Mouse (Mus musculus) frontal cortex, adult (tissue): Measurements from ENCODE around the gene Zfp653.

Source experiments
- ATAC-seq: cut with Nextera tagmentation; 2 replicates; pipeline ENCODE4 v1.9.2; 2017; ENCODE audit warnings: mild to moderate bottlenecking, moderate library complexity, mixed read lengths; ENCODE audit not compliant: low TSS enrichment

Gene Zfp653

GRCm38 (mm10) chr9:22069881-22070553 is 1.2 kb downstream of the Zfp653 start:
- ATAC-seq, result peak; percentile 28

DNA sequence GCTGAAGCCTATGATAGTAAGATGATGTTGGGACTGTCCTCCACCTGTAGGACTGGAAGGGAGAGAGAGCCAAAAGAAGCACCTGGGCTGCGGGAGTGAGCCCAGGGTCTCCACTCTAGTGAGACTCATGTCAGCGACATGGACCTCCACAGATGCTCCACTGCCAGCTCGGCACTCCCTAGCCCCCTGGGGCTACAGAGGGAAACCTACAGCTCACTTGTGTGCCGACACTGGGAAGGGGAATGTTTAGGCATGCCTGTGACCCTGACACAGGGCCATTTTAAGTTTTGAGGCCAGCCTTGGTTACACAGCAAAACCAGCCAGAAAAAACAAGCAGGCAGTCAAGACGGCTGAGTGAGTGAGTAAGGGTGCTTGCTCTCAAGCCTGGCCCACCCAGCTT is 4.0 kb downstream of the Zfp653 start:
- no peak for ATAC-seq

DNA sequence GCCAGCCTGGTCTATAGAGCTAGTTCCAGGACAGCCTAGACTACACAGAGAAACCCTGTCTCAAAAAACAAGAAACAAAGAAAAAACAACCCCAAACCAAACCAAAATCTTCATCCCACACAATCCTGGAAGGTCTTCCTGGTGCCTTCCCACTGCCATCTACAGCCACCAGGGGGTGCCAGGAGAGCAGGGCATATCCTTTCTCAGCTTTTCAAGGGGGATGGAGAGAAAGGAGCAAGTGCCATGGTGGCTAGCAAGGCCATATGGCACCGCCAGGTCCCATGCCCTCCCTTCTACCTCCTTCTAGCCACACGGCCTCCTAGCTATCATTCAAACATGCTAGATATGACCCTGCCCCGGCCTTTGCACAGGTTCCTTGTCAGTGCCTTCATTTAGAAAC is 4.7 kb downstream of the Zfp653 start:
- no peak for ATAC-seq

DNA sequence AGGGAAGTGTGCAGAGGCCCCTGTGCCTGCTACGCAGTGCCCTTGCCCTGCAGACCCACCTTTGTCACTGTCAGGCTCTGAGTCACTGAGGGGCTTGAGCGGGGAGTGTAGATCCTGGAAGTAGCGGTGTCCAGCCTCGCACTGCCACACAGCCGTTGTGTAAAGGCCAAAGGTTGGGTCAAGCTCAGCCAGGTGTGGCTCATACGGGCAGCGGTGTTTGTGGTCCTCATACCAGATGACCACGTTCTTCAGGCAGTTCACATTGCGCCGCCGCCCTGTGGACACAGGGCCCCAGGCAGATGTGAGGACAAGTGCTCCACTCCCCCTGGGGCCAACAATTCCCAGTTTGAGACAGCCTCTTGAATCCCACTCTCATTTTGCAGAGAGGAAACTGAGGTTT is 5.5 kb downstream of the Zfp653 start:
- no peak for ATAC-seq

GRCm38 (mm10) chr9:22064341-22064740 is 6.8 kb downstream of the Zfp653 start:
- 0 out of 2 replicates have a peak, but pooled peaks have one; percentile 3 for ATAC-seq

DNA sequence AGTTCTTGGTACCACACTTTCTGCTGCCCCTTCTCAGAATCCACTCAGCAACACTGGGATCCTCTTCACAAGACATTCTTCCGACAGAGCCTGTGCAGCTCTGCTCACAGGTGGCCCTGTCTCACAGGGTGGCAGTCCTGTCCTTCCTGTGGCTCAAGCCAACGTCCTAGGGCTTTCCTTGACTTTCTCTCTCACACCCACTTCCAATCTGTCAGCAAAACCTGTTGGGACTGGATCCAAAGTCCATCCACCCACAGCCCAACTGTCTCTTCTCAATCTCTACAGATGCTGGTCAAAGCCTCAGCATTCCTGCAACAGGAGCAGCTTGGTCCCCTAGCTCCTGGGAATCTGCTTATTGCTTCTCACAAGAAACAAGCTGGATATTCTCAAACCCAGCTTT is 9.8 kb downstream of the Zfp653 start:
- peak; percentile 41; the same call in 1 of the 2 replicates for ATAC-seq

GRCm38 (mm10) chr9:22058011-22058424 is 13.2 kb downstream of the Zfp653 start:
- ATAC-seq, result no peak

DNA sequence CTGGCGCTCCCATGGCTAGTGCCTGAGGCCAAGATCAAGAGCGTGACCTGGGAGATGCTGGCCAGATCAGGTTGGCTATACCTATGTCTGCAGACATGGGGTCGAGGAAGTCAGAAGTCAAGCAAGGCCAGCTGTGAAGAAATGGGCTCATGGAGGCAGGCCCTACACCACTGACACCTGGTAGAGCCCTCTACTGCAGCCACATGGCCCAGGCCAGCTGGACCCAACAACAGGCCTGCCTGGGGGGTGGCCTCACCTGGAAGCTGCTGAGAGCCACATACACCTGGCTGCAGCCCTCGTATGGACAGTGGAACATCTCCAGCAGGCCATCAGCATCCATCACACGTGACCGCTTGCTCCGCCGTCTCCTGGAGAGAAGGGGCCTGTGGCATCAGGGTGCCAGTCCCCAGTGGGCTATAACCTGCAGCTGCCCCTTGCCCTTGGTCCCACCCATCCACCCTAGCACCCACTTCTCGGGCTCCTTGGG is 14.1 kb downstream of the Zfp653 start:
- no peak for ATAC-seq

- ATAC-seq, result no peak
Observed at GRCm38 (mm10) chr9:22056303-22056910, 14.8 kb downstream of the Zfp653 start.

- no peak for ATAC-seq
Observed at GRCm38 (mm10) chr9:22055713-22056112, 15.5 kb downstream of the Zfp653 start.

DNA sequence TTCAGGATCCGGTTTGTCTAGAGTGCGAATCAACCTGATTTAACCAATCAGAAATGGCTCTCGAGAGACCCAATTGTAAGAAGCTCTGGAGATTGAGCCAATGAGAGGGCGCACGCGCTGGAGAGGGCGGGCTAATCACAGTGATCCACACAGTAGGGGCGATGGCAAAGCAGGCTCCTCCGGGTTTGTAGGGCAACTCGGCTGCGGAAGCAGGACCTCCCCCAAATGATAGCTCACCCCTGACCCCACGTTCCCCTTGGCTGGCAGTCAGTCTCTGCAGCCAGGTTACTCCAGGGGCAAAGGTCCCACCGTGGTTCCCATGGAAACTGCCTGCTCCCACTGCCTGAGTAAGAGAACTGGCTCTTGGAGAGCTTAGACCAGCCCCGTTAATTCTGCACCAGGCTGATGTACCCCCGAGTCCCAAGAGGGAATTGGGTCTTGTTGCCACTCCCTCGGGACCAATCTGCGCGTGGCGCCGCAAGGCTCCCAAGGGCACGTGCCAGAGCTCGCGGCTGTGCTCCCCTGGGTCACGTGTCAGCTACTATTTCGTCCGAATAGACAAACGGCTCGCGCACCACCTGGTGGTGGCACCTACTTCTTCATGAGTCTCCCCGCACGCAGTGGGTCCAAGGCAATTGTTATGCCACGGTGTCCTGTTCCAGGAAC is 16.6 kb downstream of the Zfp653 start:
- ATAC-seq, result peak; percentile 39

- no peak for ATAC-seq
Observed at GRCm38 (mm10) chr9:22053657-22054056, 17.5 kb downstream of the Zfp653 start.

DNA sequence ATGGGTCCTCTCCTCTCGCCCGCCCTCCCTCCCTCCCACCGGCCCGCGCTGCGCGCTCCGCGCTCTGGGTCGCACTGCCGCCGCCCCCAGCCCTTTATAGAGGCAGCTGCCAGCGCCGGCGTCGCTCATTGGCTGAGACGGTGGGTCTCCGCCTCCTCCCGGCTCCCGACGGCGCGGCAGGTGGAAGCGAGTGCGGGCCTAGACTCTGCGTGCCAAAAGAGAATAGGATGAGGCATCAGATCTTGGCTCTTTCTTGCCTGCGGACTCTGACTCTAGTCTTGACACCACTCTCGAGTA is 19.3 kb downstream of the Zfp653 start, which contains the start of gene Elavl3:
Gene Elavl3 (minus strand): TSS at position 66 of the 297 bp plus-strand sequence.
- ATAC-seq, result peak; percentile 50

- ATAC-seq, result no peak
Observed at GRCm38 (mm10) chr9:22051161-22051957, 19.8 kb downstream of the Zfp653 start.

DNA sequence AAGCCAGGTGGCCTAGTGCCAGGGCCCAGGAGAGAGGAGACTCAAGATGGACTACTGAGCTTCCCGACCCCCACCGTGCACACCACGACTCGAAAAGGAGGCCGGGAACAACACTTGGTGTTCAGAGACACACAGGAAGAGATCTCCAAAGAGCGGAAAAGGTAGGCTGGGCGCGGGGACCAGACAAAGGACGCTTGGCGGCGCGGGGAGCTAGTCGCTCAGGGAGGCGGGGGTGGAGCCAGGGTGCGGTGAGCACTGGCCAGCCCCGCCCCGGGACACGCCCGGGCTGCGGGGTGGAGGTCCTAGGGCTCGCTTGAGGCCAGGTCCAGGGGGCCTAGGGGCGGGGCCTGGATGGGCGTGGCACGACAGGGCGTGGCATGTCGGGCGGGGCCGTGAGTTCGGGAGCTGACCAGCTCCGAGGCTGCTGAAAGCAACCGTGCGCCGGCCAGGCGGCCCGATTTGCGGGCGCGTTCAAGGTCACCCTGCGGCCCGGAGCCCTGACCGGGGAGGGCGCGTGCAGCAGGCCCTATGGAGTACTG is 20.8 kb downstream of the Zfp653 start:
- ATAC-seq, result peak; percentile 35

GRCm38 (mm10) chr9:22049721-22050270 is 21.4 kb downstream of the Zfp653 start:
- ATAC-seq, result no peak

DNA sequence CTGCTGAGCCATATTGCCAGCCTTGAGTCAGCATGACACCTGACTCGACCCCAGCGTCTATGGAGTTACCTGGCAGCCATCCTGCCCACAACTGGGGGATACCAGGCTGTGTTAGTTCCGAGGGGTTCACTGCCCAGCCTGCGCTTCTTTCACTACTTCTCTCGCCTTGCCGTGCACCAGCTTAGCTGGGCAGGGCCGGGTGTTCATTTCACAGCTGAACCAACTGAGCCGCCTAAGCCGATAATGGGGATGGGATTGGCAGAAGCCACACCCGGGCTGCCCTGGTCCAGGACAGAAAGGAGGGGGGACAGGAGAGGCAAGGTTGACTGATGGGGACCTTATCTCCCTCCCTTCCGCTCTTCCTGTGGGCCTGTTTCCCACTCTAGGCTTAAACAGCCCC is 21.9 kb downstream of the Zfp653 start:
- no peak for ATAC-seq

DNA sequence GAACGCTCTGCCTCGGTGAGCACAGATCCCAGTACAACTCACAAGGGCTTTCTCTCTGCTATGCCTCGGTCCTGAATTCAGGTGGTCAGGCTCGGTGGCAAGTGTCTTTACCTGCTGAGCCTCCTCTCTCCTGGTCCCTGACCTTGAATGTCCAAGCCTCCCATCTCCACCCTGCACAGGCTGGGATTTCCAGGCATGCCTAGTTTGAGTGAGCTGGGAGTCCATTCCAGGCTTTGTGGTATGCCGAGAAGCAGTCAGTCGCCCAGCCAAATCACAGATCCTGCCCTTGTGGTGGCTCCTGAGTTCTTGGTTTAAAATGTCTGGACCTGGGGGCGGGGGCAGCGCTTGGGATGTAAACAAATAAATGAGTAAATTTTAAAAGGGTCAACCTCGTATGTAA is 23.8 kb downstream of the Zfp653 start:
- ATAC-seq, result no peak

- no peak for ATAC-seq
Observed at GRCm38 (mm10) chr9:22041832-22042231, 29.3 kb downstream of the Zfp653 start.

- no peak for ATAC-seq
Observed at GRCm38 (mm10) chr9:22037826-22038225, 33.4 kb downstream of the Zfp653 start.

GRCm38 (mm10) chr9:22035300-22036044 is 35.7 kb downstream of the Zfp653 start:
- no peak for ATAC-seq
